Mouse (Mus musculus) heart, embryonic 12.5 days (tissue): ENCODE results near the gene Gdpgp1. TPM values are rescaled to one million over a fixed set of nuclear protein-coding genes. Genes with fewer than 3 reads are reported as not detected.

Experiments used
- ATAC-seq: fragments of 200-750 bp; cut with Nextera tagmentation; 2 replicates; pipeline ENCODE4 v1.8.0; 2017; ENCODE audit warnings: moderate TSS enrichment, moderate library complexity; ENCODE audit not compliant: insufficient number of reproducible peaks, low FRiP score
- H3K27ac ChIP-seq: fragments of 300-500 bp; sonication (generic); 2 replicates; pipeline ENCODE4 v1.5.1; 2016; ENCODE audit warnings: mild to moderate bottlenecking, moderate library complexity; ENCODE audit not compliant: poor library complexity, severe bottlenecking
- H3K27me3 ChIP-seq: fragments of 300-500 bp; sonication (generic); replicated peaks from 2 replicates; pipeline ENCODE4 v1.6.1; 2016; ENCODE audit warnings: mild to moderate bottlenecking, moderate library complexity
- H3K36me3 ChIP-seq: fragments of 300-500 bp; sonication (generic); 2 replicates; pipeline ENCODE4 v1.6.1; 2016; ENCODE audit warnings: mild to moderate bottlenecking, moderate library complexity
- H3K4me1 ChIP-seq: fragments of 300-500 bp; sonication (generic); replicated peaks from 2 replicates; pipeline ENCODE4 v1.6.1; 2016; ENCODE audit warnings: mild to moderate bottlenecking
- H3K4me2 ChIP-seq: fragments of 300-500 bp; sonication (generic); 2 replicates; pipeline ENCODE4 v1.6.1; 2016; ENCODE audit warnings: mild to moderate bottlenecking, moderate library complexity
- H3K4me3 ChIP-seq: fragments of 300-500 bp; sonication (generic); 2 replicates; pipeline ENCODE4 v1.5.1; 2016; ENCODE audit warnings: mild to moderate bottlenecking
- H3K9ac ChIP-seq: fragments of 300-500 bp; sonication (generic); 2 replicates; pipeline ENCODE4 v1.6.1; 2016; ENCODE audit warnings: mild to moderate bottlenecking, moderate library complexity
- H3K9me3 ChIP-seq: fragments of 300-500 bp; sonication (generic); replicated peaks from 2 replicates; pipeline ENCODE4 v1.6.1; 2016; ENCODE audit warnings: mild to moderate bottlenecking, moderate library complexity
- WGBS: fragments of 180-500 bp; shearing (Covaris S2); methylation state at CpG from one replicate; pipeline ENCODE4 v1.1.7; 2016; 5-methylcytosine and 5-hydroxymethylcytosine counted together
- polyA plus RNA-seq: library from polyadenylated mRNA; unstranded; fragments of >200 nt; fragmentation: Nextera tagmentation; extraction: Ambion mirVana; gene quantifications from 2 replicates; pipeline ENCODE4 v1.2.1, GENCODE M21; 2016

Gene Gdpgp1
- polyA plus RNA-seq, 1 experiment from 2014 or later = 3.6 TPM

DNA sequence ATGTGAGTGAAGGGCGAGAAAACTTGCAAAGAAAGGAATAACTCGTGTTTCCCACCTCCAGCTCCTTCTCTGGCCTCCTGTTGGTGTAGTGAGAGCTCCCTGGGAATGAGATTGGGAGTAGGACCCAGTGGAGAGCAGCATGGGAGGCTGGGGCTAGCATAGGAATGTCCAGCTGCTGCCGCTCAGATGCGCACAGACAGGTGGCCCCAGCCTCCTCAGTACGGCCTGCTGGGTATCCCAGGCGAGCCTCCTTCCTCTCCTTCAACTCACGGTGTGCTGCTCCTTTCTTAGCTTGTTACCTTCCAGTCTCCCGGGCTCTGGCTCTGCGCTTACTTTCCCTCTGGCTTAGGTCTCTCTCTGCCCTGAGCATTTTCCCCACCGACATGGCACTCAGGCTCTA is 47.4 kb downstream of the Gdpgp1 start:
- no peaks in the 10 kb centered on the region for H3K27me3 ChIP-seq
- peaks cover 3% of the 10 kb centered on the region for H3K9me3 ChIP-seq
- H3K4me3 ChIP-seq = no peak overlapping the region
- peaks cover 75% of the 10 kb centered on the region for H3K36me3 ChIP-seq
- 85% methylated on average over 10 of the region's 10 CpGs for WGBS
- peaks cover 4% of the 10 kb centered on the region; the same call in 1 of the 2 replicates for H3K4me1 ChIP-seq
- H3K9ac ChIP-seq = no peak overlapping the region
- H3K27ac ChIP-seq = no peak overlapping the region
- no peak for ATAC-seq
- H3K4me2 ChIP-seq = no peak overlapping the region

DNA sequence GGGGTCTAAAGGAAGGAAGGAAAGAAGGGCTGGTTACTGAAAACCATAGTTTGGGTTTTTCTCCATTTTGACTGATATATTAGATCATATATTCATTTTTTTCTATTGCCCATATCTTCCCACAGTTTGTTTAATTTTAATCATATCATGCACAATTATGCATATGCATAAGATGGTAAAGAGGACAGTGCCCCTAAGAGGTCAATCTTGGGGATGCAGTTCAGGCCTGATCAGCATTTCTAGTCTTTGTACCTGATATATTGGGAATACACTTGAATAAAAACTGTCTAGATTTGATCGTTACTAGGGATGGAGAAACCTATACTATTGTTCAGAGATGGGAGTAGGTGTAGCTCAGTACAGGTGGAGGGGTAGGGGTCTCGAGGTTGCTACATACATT is 48.3 kb downstream of the Gdpgp1 start:
- H3K4me2 ChIP-seq = no peak overlapping the region
- H3K27ac ChIP-seq = no peak overlapping the region
- no peaks in the 10 kb centered on the region for H3K27me3 ChIP-seq
- peaks cover 4% of the 10 kb centered on the region; the same call in 1 of the 2 replicates for H3K4me1 ChIP-seq
- H3K36me3 ChIP-seq = peaks cover 77% of the 10 kb centered on the region
- 87% methylated on average over 2 of the region's 2 CpGs for WGBS
- H3K4me3 ChIP-seq = no peak overlapping the region
- no peaks in the 10 kb centered on the region for H3K9me3 ChIP-seq
- H3K9ac ChIP-seq = no peak overlapping the region
- no peak for ATAC-seq

DNA sequence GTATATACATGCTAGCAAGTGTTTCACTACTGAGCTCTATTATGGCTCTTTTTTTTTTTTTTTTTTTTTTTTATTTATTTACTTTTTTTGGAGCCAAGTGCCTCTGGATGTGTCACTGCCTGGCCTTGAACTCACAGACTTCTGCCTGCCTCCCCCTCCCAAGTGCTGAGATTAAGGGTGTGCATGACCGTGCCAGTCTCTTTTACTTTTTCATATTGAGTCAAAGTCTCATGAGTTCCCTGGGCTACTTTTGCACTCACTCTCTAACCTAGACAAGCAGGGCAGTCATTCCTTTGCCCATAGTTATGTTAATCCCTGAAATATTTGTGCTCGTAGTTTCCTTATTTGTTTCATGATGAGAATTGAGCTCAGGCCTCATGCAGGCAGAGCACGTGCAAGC is 49.0 kb downstream of the Gdpgp1 start:
- Histone ChIP-seq H3K9me3 (no peaks in the 10 kb centered on the region), H3K9ac (no peak overlapping the region), H3K4me3 (no peak overlapping the region), H3K27me3 (no peaks in the 10 kb centered on the region), H3K27ac (no peak overlapping the region), H3K4me1 (peaks cover 4% of the 10 kb centered on the region; the same call in 1 of the 2 replicates), H3K4me2 (no peak overlapping the region), H3K36me3 (peaks cover 77% of the 10 kb centered on the region)
- 88% methylated on average over 3 of the region's 3 CpGs for WGBS
- no peak for ATAC-seq

- no peak overlapping the region for H3K4me3 ChIP-seq
- no peaks in the 10 kb centered on the region for H3K9me3 ChIP-seq
- H3K4me2 ChIP-seq = no peak overlapping the region
- 53% methylated on average over 3 of the region's 3 CpGs for whole genome bisulfite sequencing
- peak overlapping the region; percentile 56 for H3K27ac ChIP-seq
- H3K4me1 ChIP-seq = peaks cover 4% of the 10 kb centered on the region; the same call in 1 of the 2 replicates
- H3K9ac ChIP-seq = 0 out of 2 replicates have a peak overlapping the region, but pooled peaks have one; percentile 25
- H3K27me3 ChIP-seq = no peaks in the 10 kb centered on the region
- ATAC-seq = peak; percentile 25; the same call in 1 of the 2 replicates
- H3K36me3 ChIP-seq = peaks cover 76% of the 10 kb centered on the region
Measured at GRCm38 (mm10) chr7:80283226-80283918, 50.7 kb downstream of the Gdpgp1 start.

GRCm38 (mm10) chr7:80284391-80284790 is 51.7 kb downstream of the Gdpgp1 start:
- Histone ChIP-seq H3K9me3 (no peaks in the 10 kb centered on the region), H3K4me2 (no peak overlapping the region), H3K27ac (no peak overlapping the region), H3K4me3 (no peak overlapping the region), H3K9ac (no peak overlapping the region), H3K27me3 (no peaks in the 10 kb centered on the region), H3K36me3 (peaks cover 73% of the 10 kb centered on the region), H3K4me1 (peaks cover 4% of the 10 kb centered on the region; the same call in 1 of the 2 replicates)
- 74% methylated on average over 5 of the region's 5 CpGs for WGBS
- ATAC-seq = no peak

GRCm38 (mm10) chr7:80285725-80286124 is 53.1 kb downstream of the Gdpgp1 start:
- no peaks in the 10 kb centered on the region for H3K27me3 ChIP-seq
- no peaks in the 10 kb centered on the region; the same call in 1 of the 2 replicates for H3K9me3 ChIP-seq
- H3K4me3 ChIP-seq = no peak overlapping the region
- no peak for ATAC-seq
- peaks cover 4% of the 10 kb centered on the region; the same call in 1 of the 2 replicates for H3K4me1 ChIP-seq
- peaks cover 73% of the 10 kb centered on the region for H3K36me3 ChIP-seq
- H3K4me2 ChIP-seq = no peak overlapping the region
- no peak overlapping the region for H3K27ac ChIP-seq
- WGBS = 90% methylated on average over 6 of the region's 6 CpGs
- no peak overlapping the region for H3K9ac ChIP-seq

- 84% methylated on average over 10 of the region's 10 CpGs for WGBS
- H3K36me3 ChIP-seq = peaks cover 79% of the 10 kb centered on the region
- H3K27me3 ChIP-seq = no peaks in the 10 kb centered on the region
- H3K9ac ChIP-seq = no peak overlapping the region
- H3K4me1 ChIP-seq = peaks cover 4% of the 10 kb centered on the region; the same call in 1 of the 2 replicates
- H3K4me3 ChIP-seq = no peak overlapping the region
- no peak for ATAC-seq
- no peak overlapping the region for H3K4me2 ChIP-seq
- H3K27ac ChIP-seq = no peak overlapping the region
- no peaks in the 10 kb centered on the region; the same call in 1 of the 2 replicates for H3K9me3 ChIP-seq
Measured at GRCm38 (mm10) chr7:80287736-80288135, 55.1 kb downstream of the Gdpgp1 start.

Other genes with a start within 250 kb of the Gdpgp1 start
- 13.5 and 13.7 TPM in 2 replicates for gene Zfp710, start 208.1 kb upstream of the Gdpgp1 start, polyA plus RNA-seq
- gene Idh2, start 117.5 kb upstream of the Gdpgp1 start, polyA plus RNA-seq = 1,569 and 1,607 TPM in 2 replicates
- 10.3 and 10.7 TPM in 2 replicates for gene Sema4b, start 46.0 kb upstream of the Gdpgp1 start, polyA plus RNA-seq
- 43.4 and 47.3 TPM in 2 replicates for gene Cib1, start 52 bp upstream of the Gdpgp1 start, polyA plus RNA-seq
- 0.26 and 0.37 TPM in 2 replicates for gene Ttll13, start 13.5 kb downstream of the Gdpgp1 start, polyA plus RNA-seq
- 43.0 and 43.4 TPM in 2 replicates for gene Ngrn, start 28.4 kb downstream of the Gdpgp1 start, polyA plus RNA-seq
- 11.1 and 12.4 TPM in 2 replicates for gene Vps33b, start 36.8 kb downstream of the Gdpgp1 start, polyA plus RNA-seq
- gene Prc1, start 61.6 kb downstream of the Gdpgp1 start, polyA plus RNA-seq = 137 and 152 TPM in 2 replicates
- 6.1 and 8.9 TPM in 2 replicates for gene Rccd1, start 91.6 kb downstream of the Gdpgp1 start, polyA plus RNA-seq
- gene Unc45a, start 108.1 kb downstream of the Gdpgp1 start, polyA plus RNA-seq = 20.5 and 21.0 TPM in 2 replicates
- gene Hddc3, start 110.2 kb downstream of the Gdpgp1 start, polyA plus RNA-seq = 14.4 and 15.8 TPM in 2 replicates
- gene Man2a2, start 138.5 kb downstream of the Gdpgp1 start, polyA plus RNA-seq = 25.0 and 31.0 TPM in 2 replicates
- 10.2 and 11.4 TPM in 2 replicates for gene Fes, start 155.1 kb downstream of the Gdpgp1 start, polyA plus RNA-seq
- 24.5 and 25.9 TPM in 2 replicates for gene Furin, start 172.6 kb downstream of the Gdpgp1 start, polyA plus RNA-seq